Mouse (Mus musculus): Measurements from ENCODE around the gene Atic. TPM values are rescaled to one million over a fixed set of nuclear protein-coding genes. Genes with fewer than 3 reads are reported as not detected.

The Atic gene
- polyA plus RNA-seq (2012; fragmentation: generic; extraction: Trizol) = 10 to 100 TPM; 45.8 to 74.8 TPM

GRCm38 (mm10) chr1:71556688-71557612, at the start of gene Atic:
TSS of gene Atic (plus strand) at chr1:71557150.

Other genes starting within 250 kb of the Atic start
- gene Abca12, start 142.2 kb upstream of the Atic start, polyA plus RNA-seq (2012; fragmentation: generic; extraction: Trizol) = not detected
- gene Fn1, start 96.0 kb downstream of the Atic start, polyA plus RNA-seq (2012; fragmentation: generic; extraction: Trizol) = 100 to 1,000 TPM in 1 of 2 experiments, 10 to 100 TPM in 1; 33.4 to 769 TPM